Mouse (Mus musculus) hindbrain, embryonic 11.5 days (tissue): ENCODE data around the gene Snrpd3. TPM values are rescaled to one million over a fixed set of nuclear protein-coding genes. Genes with fewer than 3 reads are reported as not detected.
"Not testable (repeated sequence)": the region's sequence is repeated elsewhere in the genome, so short reads cannot be mapped to it uniquely, and the experiment has no call there.

ENCODE experiments used
- ATAC-seq: fragments of 200-750 bp; cut with Nextera tagmentation; 2 replicates; pipeline ENCODE4 v1.8.0; 2017; ENCODE audit warnings: mild to moderate bottlenecking, moderate TSS enrichment, moderate library complexity; ENCODE audit not compliant: low FRiP score
- DNase-seq: peaks from one replicate; pipeline ENCODE4 v3.0.0-alpha.2; 2015; ENCODE audit warnings: low spot score
- H3K27ac ChIP-seq: fragments of 300-500 bp; sonication (generic); 2 replicates; pipeline ENCODE4 v1.5.1; 2014; ENCODE audit warnings: mild to moderate bottlenecking, low read depth, low read length
- H3K27me3 ChIP-seq: fragments of 300-500 bp; sonication (generic); 2 replicates; pipeline ENCODE4 v1.6.1; 2014; ENCODE audit warnings: mild to moderate bottlenecking, low read length, moderate library complexity, mixed read lengths; ENCODE audit not compliant: control insufficient read depth, insufficient read depth
- H3K36me3 ChIP-seq: fragments of 300-500 bp; sonication (generic); 2 replicates; pipeline ENCODE4 v1.6.1; 2014; ENCODE audit warnings: mild to moderate bottlenecking, low read length, moderate library complexity, mixed read lengths; ENCODE audit not compliant: control insufficient read depth, insufficient read depth
- H3K4me1 ChIP-seq: fragments of 300-500 bp; sonication (generic); replicated peaks from 2 replicates; pipeline ENCODE4 v1.6.1; 2014; ENCODE audit warnings: low read length, mixed read lengths; ENCODE audit not compliant: control insufficient read depth, insufficient read depth
- H3K4me2 ChIP-seq: fragments of 300-500 bp; sonication (generic); replicated peaks from 2 replicates; pipeline ENCODE4 v1.6.1; 2014; ENCODE audit warnings: mild to moderate bottlenecking, low read depth, low read length
- H3K4me3 ChIP-seq: fragments of 300-500 bp; sonication (generic); 2 replicates; pipeline ENCODE4 v1.5.1; 2014; ENCODE audit warnings: low read depth, low read length
- H3K9ac ChIP-seq: fragments of 300-500 bp; sonication (generic); 2 replicates; pipeline ENCODE4 v1.6.1; 2014; ENCODE audit warnings: low read depth, low read length
- H3K9me3 ChIP-seq: fragments of 300-500 bp; sonication (generic); 2 replicates; pipeline ENCODE4 v1.6.1; 2016; ENCODE audit warnings: low read length; ENCODE audit not compliant: control insufficient read depth
- WGBS: fragments of 180-500 bp; shearing (Covaris S2); extraction: QIAGEN DNeasy Blood & Tissue Kit; methylation state at CpG from one replicate; pipeline ENCODE4 v1.1.7; 2014; 5-methylcytosine and 5-hydroxymethylcytosine counted together
- polyA plus RNA-seq: library from polyadenylated mRNA; unstranded; fragments of >200 nt; fragmentation: Nextera tagmentation; extraction: Ambion mirVana; gene quantifications from 2 replicates; pipeline ENCODE4 v1.2.1, GENCODE M21; 2014

Gene Snrpd3
- polyA plus RNA-seq, 1 experiment from 2014 or later, result 180 TPM

- no peaks in the 10 kb centered on the region for H3K27me3 ChIP-seq
- no peaks in the 10 kb centered on the region; the same call in 1 of the 2 replicates for H3K4me1 ChIP-seq
- no peak for DNase-seq
- no peak overlapping the region for H3K9ac ChIP-seq
- H3K27ac ChIP-seq, result no peak overlapping the region
- H3K4me3 ChIP-seq, result peak overlapping the region; percentile 80; the same call in 1 of the 2 replicates
- ATAC-seq, result no peak
- WGBS, result 72% methylated on average over 4 of the region's 4 CpGs
- H3K36me3 ChIP-seq, result peaks cover 9% of the 10 kb centered on the region; the same call in 1 of the 2 replicates
- no peaks in the 10 kb centered on the region for H3K9me3 ChIP-seq
- H3K4me2 ChIP-seq, result no peak overlapping the region
These were observed 1.9 kb upstream of the Snrpd3 start for GRCm38 (mm10) chr10:75515216-75516037.

GRCm38 (mm10) chr10:75516038-75516723 is 1.2 kb upstream of the Snrpd3 start:
- Histone ChIP-seq H3K27ac (peak overlapping the region; percentile 94; the same call in 1 of the 2 replicates), H3K4me3 (peak overlapping the region; percentile 80), H3K27me3 (no peaks in the 10 kb centered on the region), H3K9me3 (no peaks in the 10 kb centered on the region), H3K4me2 (peak overlapping the region; percentile 84), H3K36me3 (peaks cover 2% of the 10 kb centered on the region; the same call in 1 of the 2 replicates), H3K9ac (peak overlapping the region; percentile 97), H3K4me1 (no peaks in the 10 kb centered on the region; the same call in 1 of the 2 replicates)
- WGBS, result 33% methylated on average over 8 of the region's 8 CpGs
- no peak for ATAC-seq
- peak; percentile 6 for DNase-seq

- Histone ChIP-seq H3K27ac (peak overlapping the region; percentile 94), H3K4me3 (peak overlapping the region; percentile 80), H3K27me3 (no peaks in the 10 kb centered on the region), H3K4me2 (peak overlapping the region; percentile 84), H3K4me1 (no peaks in the 10 kb centered on the region; the same call in 1 of the 2 replicates), H3K9me3 (no peaks in the 10 kb centered on the region), H3K36me3 (no peaks in the 10 kb centered on the region), H3K9ac (peak overlapping the region; percentile 97)
- no peak for DNase-seq
- 3% methylated on average over 12 of the region's 12 CpGs for WGBS
- ATAC-seq, result no peak
These were observed 653 bp upstream of the Snrpd3 start for GRCm38 (mm10) chr10:75516724-75517072.

- ATAC-seq (peak; percentile 90), DNase-seq (peak; percentile 97)
- peak within 1 kb of the TSS; percentile 94 for H3K27ac ChIP-seq
- under 1% methylated on average over 20 of the region's 20 CpGs for WGBS
- H3K4me3 ChIP-seq, result peak within 1 kb of the TSS; percentile 80
- peak within 1 kb of the TSS; percentile 84 for H3K4me2 ChIP-seq
- H3K36me3 ChIP-seq, result no peaks in the 10 kb centered on the region
- no peaks in the 10 kb centered on the region; the same call in 1 of the 2 replicates for H3K4me1 ChIP-seq
- no peaks in the 10 kb centered on the region for H3K27me3 ChIP-seq
- H3K9ac ChIP-seq, result peak within 1 kb of the TSS; percentile 97
- H3K9me3 ChIP-seq, result no peaks in the 10 kb centered on the region
These were observed 400 bp downstream of the Snrpd3 start, which contains the start of gene Gucd1 for GRCm38 (mm10) chr10:75517758-75518143. TSS of gene Gucd1 (minus strand) at chr10:75517972.

- no peaks in the 10 kb centered on the region; the same call in 1 of the 2 replicates for H3K4me1 ChIP-seq
- ATAC-seq, result no peak
- H3K4me2 ChIP-seq, result no peak overlapping the region
- H3K27ac ChIP-seq, result no peak overlapping the region
- no peak overlapping the region for H3K9ac ChIP-seq
- 92% methylated on average over 5 of the region's 5 CpGs for WGBS
- no peak for DNase-seq
- H3K4me3 ChIP-seq, result no peak overlapping the region
- no peaks in the 10 kb centered on the region for H3K36me3 ChIP-seq
- H3K27me3 ChIP-seq, result no peaks in the 10 kb centered on the region
- H3K9me3 ChIP-seq, result no peaks in the 10 kb centered on the region
These were observed 3.2 kb downstream of the Snrpd3 start for GRCm38 (mm10) chr10:75520581-75520980.

- no peak overlapping the region for H3K27ac ChIP-seq
- H3K9ac ChIP-seq, result no peak overlapping the region
- H3K4me3 ChIP-seq, result no peak overlapping the region
- no peak for DNase-seq
- no peak overlapping the region for H3K4me2 ChIP-seq
- no peaks in the 10 kb centered on the region; the same call in 1 of the 2 replicates for H3K4me1 ChIP-seq
- H3K36me3 ChIP-seq, result peaks cover 3% of the 10 kb centered on the region; the same call in 1 of the 2 replicates
- no peaks in the 10 kb centered on the region for H3K27me3 ChIP-seq
- WGBS, result 92% methylated on average over 4 of the region's 4 CpGs
- no peaks in the 10 kb centered on the region for H3K9me3 ChIP-seq
- ATAC-seq, result no peak
These were observed 4.3 kb downstream of the Snrpd3 start for GRCm38 (mm10) chr10:75521643-75522042.

GRCm38 (mm10) chr10:75525450-75525849 is 8.1 kb downstream of the Snrpd3 start:
- H3K27ac ChIP-seq, H3K9ac ChIP-seq, H3K4me1 ChIP-seq, DNase-seq, ATAC-seq, H3K27me3 ChIP-seq, H3K36me3 ChIP-seq, H3K9me3 ChIP-seq, H3K4me2 ChIP-seq, H3K4me3 ChIP-seq: not testable (repeated sequence)
- 94% methylated on average over 9 of the region's 9 CpGs for WGBS

- no peaks in the 10 kb centered on the region for H3K9me3 ChIP-seq
- no peak overlapping the region for H3K4me2 ChIP-seq
- no peaks in the 10 kb centered on the region for H3K4me1 ChIP-seq
- H3K36me3 ChIP-seq, result peaks cover 6% of the 10 kb centered on the region; the same call in 1 of the 2 replicates
- DNase-seq, result no peak
- H3K27ac ChIP-seq, result no peak overlapping the region
- 96% methylated on average over 2 of the region's 2 CpGs for WGBS
- no peak overlapping the region for H3K4me3 ChIP-seq
- no peak overlapping the region for H3K9ac ChIP-seq
- H3K27me3 ChIP-seq, result no peaks in the 10 kb centered on the region
- ATAC-seq, result no peak
These were observed 13.0 kb downstream of the Snrpd3 start for GRCm38 (mm10) chr10:75530322-75530721.
